Mouse (Mus musculus) forelimb bud, embryonic 11.5 days (tissue): ENCODE results near the gene Sgcg.
A peak's percentile ranks its signal among the peaks of the same experiment; 100 is the strongest.

ENCODE experiments used
- DNase-seq: peaks from one replicate; pipeline ENCODE4 v3.0.0-alpha.2; 2012; ENCODE audit warnings: low read depth, low spot score

The Sgcg gene

GRCm38 (mm10) chr14:61258352-61258751, at the start of gene Sgcg:
Gene Sgcg, minus strand, starts transcription at chr14:61258490.
- no peak for DNase-seq

- DNase-seq, result no peak
These were observed 45.8 kb upstream of the Sgcg start for GRCm38 (mm10) chr14:61303969-61304609.

DNA sequence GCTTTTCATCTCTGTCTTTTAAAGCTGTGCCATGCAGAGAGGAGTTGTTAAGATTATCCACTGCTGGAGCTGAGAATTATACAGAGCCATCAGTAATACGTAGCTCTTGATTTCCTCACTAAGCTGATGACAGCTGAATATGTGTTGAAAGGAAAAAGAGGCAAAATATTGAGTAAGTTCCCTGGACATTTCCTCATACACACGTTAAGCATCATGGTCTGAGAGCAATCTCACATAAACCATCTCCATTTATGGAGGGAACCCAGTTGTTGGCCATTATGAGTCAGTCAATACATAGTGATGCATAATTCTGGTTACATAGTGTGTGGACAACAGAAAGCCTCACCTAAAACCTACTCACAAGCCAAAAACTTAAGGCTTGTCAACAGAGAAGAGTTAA, 44.1 kb upstream of the Sgcg start:
- no peak for DNase-seq

- DNase-seq, result no peak
These were observed 43.0 kb upstream of the Sgcg start for GRCm38 (mm10) chr14:61301323-61301722.

GRCm38 (mm10) chr14:61299810-61300209, 41.5 kb upstream of the Sgcg start:
- no peak for DNase-seq

DNA sequence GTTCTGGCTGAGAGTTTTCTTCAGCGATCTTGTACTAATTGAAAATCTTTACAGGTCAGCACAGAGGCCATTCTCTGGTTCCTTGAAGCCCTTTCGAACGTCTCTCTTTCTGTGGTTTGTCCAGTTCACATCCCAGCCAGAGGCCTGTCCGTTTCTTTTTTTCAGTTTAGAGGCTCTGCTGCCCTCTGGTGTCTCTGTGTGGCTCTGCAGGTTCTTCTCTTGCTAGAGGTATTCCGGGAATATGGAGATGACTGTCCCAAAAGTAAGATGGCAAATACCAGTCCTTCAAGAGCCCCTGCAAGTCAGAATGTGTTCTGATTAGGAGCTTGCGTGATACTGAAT, 36.4 kb upstream of the Sgcg start:
- DNase-seq, result peak; percentile 64

- DNase-seq, result peak; percentile 65
These were observed 35.8 kb upstream of the Sgcg start for GRCm38 (mm10) chr14:61293884-61294737.

DNA sequence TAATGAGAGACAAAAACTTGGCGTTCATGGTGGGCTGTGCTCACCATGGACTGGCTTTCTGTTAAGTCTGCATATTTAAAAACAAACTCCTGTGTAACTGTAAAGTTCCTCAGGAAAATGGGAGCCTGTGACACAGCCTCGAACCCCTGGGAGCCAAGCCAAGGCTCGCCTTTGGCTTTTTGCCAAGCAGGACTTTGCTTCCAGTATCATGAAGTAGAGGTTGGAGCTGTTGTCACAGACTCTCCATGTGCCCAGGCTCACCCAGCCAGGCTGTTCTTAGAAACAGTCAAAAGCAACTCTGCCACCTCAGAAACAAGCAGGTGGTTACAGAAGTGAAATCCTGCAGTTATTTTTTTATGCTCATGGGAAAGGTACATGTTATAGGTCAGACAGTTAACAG, 32.4 kb upstream of the Sgcg start:
- DNase-seq, result no peak

GRCm38 (mm10) chr14:61288606-61289286, 30.5 kb upstream of the Sgcg start:
- DNase-seq, result no peak

DNA sequence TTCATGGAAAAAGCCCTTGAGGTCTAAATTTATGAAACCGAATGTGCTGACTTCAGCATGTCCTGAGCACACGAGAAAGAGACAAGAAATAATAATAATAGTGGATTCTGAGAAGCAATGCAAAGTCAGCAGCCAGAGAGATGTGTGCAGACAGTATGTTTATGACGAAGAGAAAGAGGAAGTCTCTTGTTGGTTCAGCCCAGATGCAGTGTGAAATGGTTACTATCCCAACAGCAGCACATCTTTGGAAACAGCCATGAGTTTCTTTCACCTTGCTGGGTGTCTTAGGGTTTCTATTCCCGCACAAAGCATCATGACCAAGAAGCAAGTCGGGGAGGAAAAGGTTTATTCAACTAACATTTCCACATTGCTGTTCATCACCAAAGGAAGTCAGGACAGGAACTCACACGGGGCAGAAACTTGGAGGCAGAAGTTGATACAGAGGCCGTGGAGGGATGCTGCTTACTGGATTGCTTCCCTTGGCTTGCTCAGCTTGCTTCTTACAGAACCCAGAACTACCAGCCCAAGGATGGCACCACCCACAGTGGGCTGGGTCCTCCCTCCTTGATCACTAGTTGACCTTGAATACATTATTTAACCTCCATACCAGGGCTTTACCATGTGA, 20.5 kb upstream of the Sgcg start:
- no peak for DNase-seq

DNA sequence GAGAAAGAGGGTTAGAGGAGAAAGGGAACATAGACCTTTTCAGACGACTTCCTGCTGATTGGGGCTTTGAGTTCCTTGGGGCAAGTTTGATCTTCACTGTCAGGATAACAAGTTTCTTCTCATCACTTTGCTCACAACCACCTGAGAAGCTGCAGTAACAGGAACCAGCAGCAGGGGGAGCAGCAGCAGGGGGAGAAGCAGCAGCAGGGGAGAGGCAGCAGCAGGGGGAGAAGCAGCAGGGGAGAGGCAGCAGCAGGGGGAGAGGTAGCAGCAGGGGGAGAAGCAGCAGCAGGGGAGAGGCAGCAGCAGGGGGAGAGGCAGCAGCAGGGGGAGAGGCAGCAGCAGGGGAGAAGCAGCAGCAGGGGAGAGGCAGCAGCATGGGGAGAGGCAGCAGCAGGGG, 19.0 kb upstream of the Sgcg start:
- no peak for DNase-seq

GRCm38 (mm10) chr14:61274414-61275198, 16.3 kb upstream of the Sgcg start:
- no peak for DNase-seq

GRCm38 (mm10) chr14:61267908-61268475, 9.7 kb upstream of the Sgcg start:
- no peak for DNase-seq

DNA sequence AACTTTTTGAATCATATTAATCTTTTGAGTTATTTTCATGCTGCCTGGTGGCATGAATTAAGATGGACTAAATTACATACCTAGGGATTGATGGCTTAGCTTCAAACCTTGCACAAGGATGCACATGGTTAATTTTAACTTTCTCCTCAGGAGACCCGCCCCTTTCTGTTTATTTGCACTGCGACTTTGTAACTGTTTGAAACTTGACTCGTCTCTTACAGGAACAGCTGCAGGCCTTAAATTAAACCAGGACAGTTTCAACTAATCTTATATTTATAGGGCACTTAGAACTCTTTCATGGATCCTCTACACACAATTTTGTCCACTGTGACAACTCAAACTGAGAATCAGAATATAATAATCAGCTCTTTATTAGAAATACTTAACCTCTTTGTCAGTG, 794 bp upstream of the Sgcg start:
- no peak for DNase-seq

GRCm38 (mm10) chr14:61252596-61253388, 5.5 kb downstream of the Sgcg start:
- DNase-seq, result no peak

GRCm38 (mm10) chr14:61246444-61246843, 11.8 kb downstream of the Sgcg start:
- DNase-seq, result no peak

GRCm38 (mm10) chr14:61242611-61243010, 15.7 kb downstream of the Sgcg start:
- peak; percentile 42 for DNase-seq

- no peak for DNase-seq
These were observed 19.5 kb downstream of the Sgcg start for GRCm38 (mm10) chr14:61238751-61239150.

DNA sequence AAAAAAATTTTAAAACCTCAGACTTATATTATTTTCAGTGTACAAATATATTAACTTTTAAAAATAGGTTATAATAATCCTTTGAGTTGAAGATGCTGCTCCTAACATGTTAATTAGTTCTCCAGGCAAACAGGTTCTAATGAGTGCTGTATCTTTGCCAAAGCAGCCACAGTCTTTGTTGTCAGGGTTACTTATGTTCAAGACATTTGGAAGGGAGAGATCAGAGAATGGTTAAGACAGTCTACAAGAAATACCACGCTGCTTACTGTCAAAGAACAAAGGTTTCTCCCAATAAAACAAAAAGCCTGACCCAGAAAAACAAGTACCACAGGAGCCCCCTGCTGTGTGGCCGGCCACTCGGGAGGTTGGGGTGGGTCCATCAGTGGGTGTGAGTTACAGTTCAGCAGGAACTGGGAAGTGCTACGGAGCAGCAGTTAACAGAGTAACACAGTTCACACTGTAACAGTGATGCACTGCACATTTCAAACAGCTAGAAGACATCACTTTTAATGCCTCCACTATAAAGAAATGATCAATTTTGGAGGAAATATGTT, 21.1 kb downstream of the Sgcg start:
- no peak for DNase-seq
